Mouse (Mus musculus) liver, adult 2 months (tissue): ENCODE data around the gene Bst2. TPM values are rescaled to one million over a fixed set of nuclear protein-coding genes. Genes with fewer than 3 reads are reported as not detected.
"Not testable (repeated sequence)": the region's sequence is repeated elsewhere in the genome, so short reads cannot be mapped to it uniquely, and the experiment has no call there.

Experiments
- DNase-seq: peaks from one replicate; pipeline ENCODE4 v3.0.0-alpha.2; 2011; ENCODE audit warnings: low read depth, low spot score; ENCODE audit errors: extremely low read depth
- H3K27ac ChIP-seq: fragments of 200-500 bp; replicated peaks from 2 replicates; pipeline ENCODE4 v1.5.1; 2012; ENCODE audit warnings: low read depth, mild to moderate bottlenecking, control low read depth, inconsistent platforms, low read length; ENCODE audit not compliant: insufficient read depth
- H3K27me3 ChIP-seq: fragments of 200-500 bp; 2 replicates; pipeline ENCODE4 v1.6.1; 2012; ENCODE audit warnings: mild to moderate bottlenecking, moderate library complexity, low read length, inconsistent platforms; ENCODE audit not compliant: control insufficient read depth, insufficient read depth
- H3K36me3 ChIP-seq: fragments of 200-500 bp; 2 replicates; pipeline ENCODE4 v1.6.1; 2012; ENCODE audit warnings: low read length, inconsistent platforms; ENCODE audit not compliant: control insufficient read depth, insufficient read depth
- H3K4me1 ChIP-seq: fragments of 200-500 bp; 2 replicates; pipeline ENCODE4 v1.6.1; 2011; ENCODE audit warnings: low read length; ENCODE audit not compliant: control insufficient read depth, insufficient read depth
- H3K4me3 ChIP-seq: fragments of 200-500 bp; 2 replicates; pipeline ENCODE4 v1.5.1; 2011; ENCODE audit warnings: low read depth, mild to moderate bottlenecking, control low read depth, low read length, moderate library complexity; ENCODE audit not compliant: insufficient read depth
- H3K79me2 ChIP-seq: fragments of 200-500 bp; 2 replicates; pipeline ENCODE4 v1.6.1; 2012; ENCODE audit warnings: inconsistent platforms, mild to moderate bottlenecking, low read length, moderate library complexity; ENCODE audit not compliant: control insufficient read depth, insufficient read depth
- H3K9ac ChIP-seq: fragments of 200-500 bp; 2 replicates; pipeline ENCODE4 v1.6.1; 2012; ENCODE audit warnings: low read depth, mild to moderate bottlenecking, control low read depth, inconsistent platforms, low read length
- CTCF ChIP-seq: fragments of 200-500 bp; IDR thresholded peaks from 2 replicates; pipeline ENCODE4 v1.5.1; 2011; ENCODE audit warnings: low read depth, low read length, control low read depth
- POLR2A ChIP-seq: fragments of 200-500 bp; IDR thresholded peaks from 2 replicates; pipeline ENCODE4 v1.6.1; 2011; ENCODE audit warnings: low read length, control low read depth; ENCODE audit not compliant: insufficient read depth; ENCODE audit errors: extremely low read depth
- WGBS: fragments of 180-500 bp; shearing (Covaris S2); methylation state at CpG from one replicate; pipeline ENCODE4 v1.1.7; 2018; 5-methylcytosine and 5-hydroxymethylcytosine counted together
- polyA plus RNA-seq: library from polyadenylated mRNA; depleted of rRNA; stranded (reverse); fragments of >200 nt; gene quantifications from 2 replicates; pipeline ENCODE4 v1.2.3, GENCODE M21; 2012
- total RNA-seq: library from RNA; depleted of rRNA; stranded (reverse); fragments of >200 nt; gene quantifications from 2 replicates; pipeline ENCODE4 v1.2.3, GENCODE M21; 2014

The Bst2 gene
- total and polyA plus RNA-seq, 2 experiments, result 678 to 871 TPM

DNA sequence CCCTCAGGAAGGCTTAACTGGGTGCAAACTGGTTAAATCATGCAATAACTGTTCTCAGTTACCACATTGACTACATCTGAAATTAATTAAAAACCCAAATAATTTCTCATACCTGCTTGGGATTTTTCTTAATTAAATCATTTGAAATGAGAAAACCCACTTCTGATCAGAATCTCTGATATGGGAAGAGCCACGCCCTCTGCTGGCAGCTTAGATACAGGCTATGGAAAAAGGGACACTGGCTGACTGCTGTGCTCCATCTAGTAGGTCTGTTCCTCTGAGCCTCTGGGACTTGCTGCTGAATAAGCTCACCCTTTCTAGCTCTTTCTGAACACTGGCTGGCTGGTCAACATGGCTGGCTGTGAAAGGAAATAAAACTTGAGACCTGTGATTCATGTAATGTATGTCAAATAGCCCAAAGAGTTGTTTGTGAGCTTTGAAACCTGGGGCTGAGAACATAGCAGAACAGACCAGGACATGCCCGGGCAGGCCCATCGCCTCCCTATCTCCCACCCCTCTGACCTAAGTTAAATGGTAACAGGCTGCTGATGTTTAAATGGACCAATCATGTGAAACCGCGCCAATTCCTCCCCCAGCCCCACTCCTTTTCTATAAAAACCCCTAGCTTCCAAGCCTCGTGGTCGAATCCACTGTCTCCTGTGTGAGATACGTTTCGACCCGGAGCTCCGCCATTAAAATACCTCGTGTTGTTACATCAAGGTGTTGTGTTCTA is 6.4 kb downstream of the Bst2 start:
- not testable (repeated sequence) for H3K27me3 ChIP-seq
- DNase-seq, result peak; percentile 33
- WGBS, result 81% methylated on average over 7 of the region's 12 CpGs

GRCm38 (mm10) chr8:71528362-71529073 is 8.7 kb downstream of the Bst2 start:
- TF ChIP-seq CTCF (no peak), POLR2A (no peak)
- H3K79me2 ChIP-seq, result no peaks in the 10 kb centered on the region
- no peak overlapping the region for H3K9ac ChIP-seq
- H3K36me3 ChIP-seq, result no peaks in the 10 kb centered on the region
- DNase-seq, result no peak
- peak overlapping the region; percentile 67 for H3K27ac ChIP-seq
- no peaks in the 10 kb centered on the region; the same call in 1 of the 2 replicates for H3K4me1 ChIP-seq
- H3K27me3 ChIP-seq, result no peaks in the 10 kb centered on the region
- H3K4me3 ChIP-seq, result no peak overlapping the region
- WGBS, result 78% methylated on average over 11 of the region's 11 CpGs

More for the DNA sequence above, 6.4 kb downstream of the Bst2 start:
- H3K27ac ChIP-seq, H3K36me3 ChIP-seq, H3K79me2 ChIP-seq, H3K4me3 ChIP-seq, H3K9ac ChIP-seq: not testable (repeated sequence)
- peak; percentile 40 for TF ChIP-seq CTCF
- peaks cover 14% of the 10 kb centered on the region for H3K4me1 ChIP-seq

DNA sequence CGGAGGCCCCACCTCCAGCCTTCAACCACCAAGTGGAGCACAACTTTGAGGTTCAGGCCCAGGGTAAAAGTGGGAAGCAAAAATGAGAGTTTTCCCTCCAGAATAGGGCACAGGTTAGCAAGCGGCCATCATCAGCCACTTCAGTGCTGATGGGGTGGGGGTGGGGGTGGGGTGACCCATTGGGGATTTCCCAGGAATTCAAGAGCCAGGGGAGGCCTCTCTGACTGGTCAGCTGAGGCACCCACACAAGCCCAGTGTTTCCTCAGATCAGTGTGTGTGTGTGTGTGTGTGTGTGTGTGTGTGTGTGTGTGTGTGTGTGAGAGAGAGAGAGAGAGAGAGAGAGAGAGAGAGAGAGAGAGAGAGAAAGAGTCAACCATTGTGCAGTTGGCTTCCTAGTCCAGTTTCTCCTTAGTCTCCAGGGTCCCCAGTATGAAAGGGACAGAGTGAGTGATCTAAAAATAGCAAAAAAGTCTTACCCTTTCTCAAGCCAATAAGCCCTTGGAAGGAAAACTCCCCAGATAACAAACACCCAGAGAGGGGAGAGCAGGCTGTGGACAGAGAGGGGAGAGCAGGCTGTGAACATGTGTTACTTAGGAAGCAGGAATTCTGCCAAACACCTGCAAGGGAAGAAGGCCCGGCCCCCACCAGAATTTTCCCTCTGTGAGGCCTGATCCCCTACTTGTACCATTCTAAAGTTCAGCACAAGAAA is 9.9 kb downstream of the Bst2 start:
- peak overlapping the region; percentile 44 for H3K27ac ChIP-seq
- no peak overlapping the region for H3K9ac ChIP-seq
- no peak for TF ChIP-seq CTCF
- no peak for TF ChIP-seq POLR2A

DNA sequence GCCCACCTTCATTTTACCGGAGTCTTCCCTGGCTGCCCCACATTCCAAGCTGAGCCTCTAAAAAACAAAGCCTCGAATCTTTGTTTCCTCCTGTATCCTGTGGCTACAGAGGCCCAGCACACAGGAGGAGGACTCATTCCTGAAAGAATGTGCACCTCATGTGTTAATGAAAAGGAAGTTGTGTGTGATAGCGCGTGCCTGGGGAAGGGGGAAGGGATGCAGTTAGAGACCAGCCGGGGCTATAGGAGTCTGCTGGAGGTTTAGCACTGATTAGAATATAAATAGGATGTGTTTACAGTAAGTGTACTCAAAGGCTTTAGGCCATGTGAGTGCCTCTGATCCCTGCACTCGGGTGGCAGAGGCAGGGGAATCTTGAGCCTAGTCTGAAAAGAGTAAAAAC is 11.0 kb downstream of the Bst2 start:
- H3K27ac ChIP-seq, result peak overlapping the region; percentile 44; the same call in 1 of the 2 replicates

More for the DNA sequence above, 9.9 kb downstream of the Bst2 start:
- no peaks in the 10 kb centered on the region for H3K36me3 ChIP-seq
- H3K27me3 ChIP-seq, result no peaks in the 10 kb centered on the region
- WGBS, result 71% methylated on average over 3 of the region's 3 CpGs
- no peak for DNase-seq
- no peak overlapping the region for H3K4me3 ChIP-seq
- H3K79me2 ChIP-seq, result no peaks in the 10 kb centered on the region
- no peaks in the 10 kb centered on the region; the same call in 1 of the 2 replicates for H3K4me1 ChIP-seq

GRCm38 (mm10) chr8:71525226-71526050 is 11.8 kb downstream of the Bst2 start, which contains the start of gene Ccdc194:
Gene Ccdc194, minus strand, starts transcription at chr8:71525711.
- H3K9ac ChIP-seq, result no peak within 1 kb of the TSS
- H3K4me1 ChIP-seq, result no peaks in the 10 kb centered on the region; the same call in 1 of the 2 replicates
- TF ChIP-seq POLR2A, result no peak
- TF ChIP-seq CTCF, result no peak
- no peaks in the 10 kb centered on the region for H3K36me3 ChIP-seq
- DNase-seq, result no peak
- H3K27ac ChIP-seq, result peak within 1 kb of the TSS; percentile 44; the same call in 1 of the 2 replicates
- no peaks in the 10 kb centered on the region for H3K79me2 ChIP-seq
- no peak within 1 kb of the TSS for H3K4me3 ChIP-seq
- H3K27me3 ChIP-seq, result no peaks in the 10 kb centered on the region
- 23% methylated on average over 46 of the region's 46 CpGs for WGBS

More for the DNA sequence above, 11.0 kb downstream of the Bst2 start:
- no peaks in the 10 kb centered on the region; the same call in 1 of the 2 replicates for H3K4me1 ChIP-seq
- H3K9ac ChIP-seq, result no peak overlapping the region
- WGBS, result 40% methylated on average over 6 of the region's 6 CpGs
- TF ChIP-seq POLR2A (no peak), CTCF (no peak)
- H3K36me3 ChIP-seq, result no peaks in the 10 kb centered on the region
- H3K79me2 ChIP-seq, result no peaks in the 10 kb centered on the region
- no peak for DNase-seq
- no peaks in the 10 kb centered on the region for H3K27me3 ChIP-seq
- H3K4me3 ChIP-seq, result no peak overlapping the region
